Comparison of ENCODE assay signal across 9 mouse cellular contexts in the genomic region with DNA sequence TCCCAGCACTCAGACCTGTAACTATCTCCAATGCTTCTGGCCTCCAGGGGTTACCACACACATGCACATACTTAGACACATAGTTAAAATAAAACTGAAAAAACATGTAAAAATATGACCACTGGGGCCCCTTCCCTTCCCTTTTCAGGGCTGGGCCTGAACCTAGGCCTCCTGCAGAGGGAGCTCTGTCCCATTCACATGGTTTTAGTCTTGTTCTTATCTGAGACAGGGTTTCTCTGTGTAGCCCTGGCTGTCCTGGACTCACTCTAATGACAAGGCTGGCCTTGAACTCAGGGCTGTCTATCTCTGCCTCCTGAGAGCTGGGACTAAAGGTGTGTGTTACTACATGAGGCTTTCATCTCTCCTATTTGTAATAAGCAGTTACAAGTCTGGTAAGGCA. TPM values are rescaled to one million over a fixed set of nuclear protein-coding genes. Genes with fewer than 3 reads are reported as not detected.
DNase-seq lines count a peak whose midpoint lies in the region; ATAC-seq lines count a peak whose summit lies in the region.
"Had no signal": no experiment of that assay in that cellular context is flagged by ENCODE, and none has a peak within 500 bp of the region (broad histone marks: within the 10 kb centered on the region; RNA-seq: fewer than 3 reads in every experiment).

No protein-coding gene starts in this region.

- H3K36me3 ChIP-seq in heart, embryonic 13.5 days = peaks cover 44% of the 10 kb centered on the region
- H3K36me3 ChIP-seq in neural tube, embryonic 11.5 days (ENCODE audit: control insufficient read depth, insufficient read depth, low read length) = peaks cover 5% of the 10 kb centered on the region; the same call in 1 of the 2 replicates
- H3K36me3 ChIP-seq in neural tube, embryonic 15.5 days = peaks cover 28% of the 10 kb centered on the region

- no peak for DNase-seq in heart, postnatal 36 days
- DNase-seq in neural tube, embryonic 11.5 days (ENCODE audit: low spot score) = peak; percentile 26
- peak; percentile 44 for DNase-seq in embryo, embryonic 11 days
- peak; percentile 17 for DNase-seq in thymus, postnatal 25 days
- no peak for DNase-seq in cerebellum, adult 8-10 months
- DNase-seq in cerebellum, adult 11 months = no peak

- peak overlapping the region; percentile 12; the same call in 1 of the 2 replicates for H3K27ac ChIP-seq in heart, embryonic 13.5 days (replicated peaks)
- H3K27ac ChIP-seq in neural tube, embryonic 11.5 days (ENCODE audit: low read depth, low read length) = no peak overlapping the region
- H3K27ac ChIP-seq in neural tube, embryonic 15.5 days (replicated peaks) = no peak overlapping the region

- H3K27me3 ChIP-seq in heart, embryonic 13.5 days (replicated peaks) = no peaks in the 10 kb centered on the region
- no peaks in the 10 kb centered on the region for H3K27me3 ChIP-seq in neural tube, embryonic 11.5 days (ENCODE audit: control insufficient read depth, insufficient read depth, low read length)
- H3K27me3 ChIP-seq in neural tube, embryonic 15.5 days (replicated peaks) = no peaks in the 10 kb centered on the region

- H3K4me3 ChIP-seq in heart, embryonic 13.5 days = no peak overlapping the region
- H3K4me3 ChIP-seq in neural tube, embryonic 11.5 days (ENCODE audit: low read depth, low read length) = no peak overlapping the region
- no peak overlapping the region for H3K4me3 ChIP-seq in neural tube, embryonic 15.5 days (replicated peaks)

- intact Hi-C loops in heart, postnatal 36 days (cut with DNase I) = no loop called here

- H3K4me1 ChIP-seq in heart, embryonic 13.5 days = peaks cover 24% of the 10 kb centered on the region
- no peaks in the 10 kb centered on the region for H3K4me1 ChIP-seq in neural tube, embryonic 11.5 days (ENCODE audit: control insufficient read depth, insufficient read depth, low read length)
- H3K4me1 ChIP-seq in neural tube, embryonic 15.5 days = no peaks in the 10 kb centered on the region

- H3K9me3 ChIP-seq in heart, embryonic 13.5 days = no peaks in the 10 kb centered on the region
- no peaks in the 10 kb centered on the region for H3K9me3 ChIP-seq in neural tube, embryonic 11.5 days (ENCODE audit: control insufficient read depth, low read length)
- H3K9me3 ChIP-seq in neural tube, embryonic 15.5 days (replicated peaks) = no peaks in the 10 kb centered on the region

- H3K9ac ChIP-seq in heart, embryonic 13.5 days = no peak overlapping the region
- no peak overlapping the region for H3K9ac ChIP-seq in neural tube, embryonic 11.5 days (ENCODE audit: low read length)
- H3K9ac ChIP-seq in neural tube, embryonic 15.5 days (replicated peaks) = no peak overlapping the region

- no peak for ATAC-seq in heart, embryonic 13.5 days (ENCODE audit: extremely low read depth, insufficient number of reproducible peaks, low FRiP score, low TSS enrichment)
- ATAC-seq in neural tube, embryonic 11.5 days (ENCODE audit: insufficient read depth, low FRiP score, low TSS enrichment) = no peak
- no peak for ATAC-seq in neural tube, embryonic 15.5 days (ENCODE audit: low FRiP score)

- H3K4me2 ChIP-seq in heart, embryonic 13.5 days = no peak overlapping the region
- no peak overlapping the region for H3K4me2 ChIP-seq in neural tube, embryonic 11.5 days (ENCODE audit: low read depth)
- no peak overlapping the region for H3K4me2 ChIP-seq in neural tube, embryonic 15.5 days

RNA-seq across cellular contexts. Expression of gene Rheb, which starts 42.0 kb away (rescaled TPM):
- 235 and 261 TPM in 2 replicates for polyA plus RNA-seq in heart, embryonic 13.5 days (2015; fragmentation: Nextera tagmentation; extraction: Ambion mirVana)
- 10 to 100 TPM; 75.8 to 85.5 TPM for total RNA-seq in heart, postnatal 36 days (2021)
- 175 and 188 TPM in 2 replicates for polyA plus RNA-seq in neural tube, embryonic 11.5 days (2014; fragmentation: Nextera tagmentation; extraction: Ambion mirVana)
- polyA plus RNA-seq in neural tube, embryonic 15.5 days (2015; fragmentation: Nextera tagmentation; extraction: Ambion mirVana) = 230 and 258 TPM in 2 replicates

RNA-seq across cellular contexts. Expression of gene Crygn, which starts 42.6 kb away (rescaled TPM):
- polyA plus RNA-seq in heart, embryonic 13.5 days (2015; fragmentation: Nextera tagmentation; extraction: Ambion mirVana) = 1.9 and 3.0 TPM in 2 replicates
- total RNA-seq in heart, postnatal 36 days (2021) = not detected
- not detected in 2 replicates for polyA plus RNA-seq in neural tube, embryonic 11.5 days (2014; fragmentation: Nextera tagmentation; extraction: Ambion mirVana)
- 1.5 and 2.0 TPM in 2 replicates for polyA plus RNA-seq in neural tube, embryonic 15.5 days (2015; fragmentation: Nextera tagmentation; extraction: Ambion mirVana)
- total RNA-seq: left cerebral cortex, postnatal 10 days had no signal

Comparison
In these comparisons a context has a peak if more than half of its experiments do, and no peak if none do; other contexts are left out.
1. DNase-seq: peak in neural tube, embryonic 11.5 days (single experiment), embryo, embryonic 11 days (single experiment) and thymus, postnatal 25 days (single experiment); none in heart, postnatal 36 days (0 of 2), cerebellum, adult 8-10 months (single experiment) and cerebellum, adult 11 months (single experiment).